Mouse (Mus musculus) urinary bladder, postnatal 25 days (tissue): ENCODE measurements around the gene Galnt17.

Source experiments
- DNase-seq: peaks from one replicate; pipeline ENCODE4 v3.0.0; 2022; ENCODE audit warnings: low spot score

Galnt17 gene

DNA sequence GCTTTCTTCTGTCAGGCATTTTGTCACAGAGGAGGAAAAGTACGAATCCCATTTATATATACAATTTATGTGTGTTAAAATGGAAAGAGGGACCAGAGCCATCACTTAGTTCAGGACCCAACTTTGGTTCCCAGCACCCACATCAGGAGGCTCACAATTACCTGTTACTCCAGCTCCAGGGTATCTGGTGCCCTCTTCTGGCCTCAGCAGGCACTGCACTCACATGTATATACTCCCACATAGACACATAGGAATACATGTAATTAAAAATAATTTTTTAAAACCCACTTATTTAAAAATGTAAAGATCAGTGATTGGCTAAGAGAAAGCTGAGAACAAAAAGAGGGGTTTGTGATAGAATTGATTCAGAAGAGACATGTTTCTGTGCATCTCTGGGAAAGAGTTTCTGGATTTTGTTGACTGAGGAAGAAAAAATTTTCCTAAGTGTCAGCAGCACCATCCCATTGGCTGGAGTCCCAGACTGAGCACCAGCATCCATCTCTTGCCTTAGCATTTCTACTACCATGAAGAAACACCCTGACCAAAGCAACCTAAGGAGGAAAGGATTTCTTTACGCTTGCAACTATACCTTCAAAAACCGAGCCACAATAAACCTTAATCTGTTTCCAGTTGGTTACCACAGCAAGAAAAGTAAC, 381.0 kb downstream of the Galnt17 start:
- no peak for DNase-seq

DNA sequence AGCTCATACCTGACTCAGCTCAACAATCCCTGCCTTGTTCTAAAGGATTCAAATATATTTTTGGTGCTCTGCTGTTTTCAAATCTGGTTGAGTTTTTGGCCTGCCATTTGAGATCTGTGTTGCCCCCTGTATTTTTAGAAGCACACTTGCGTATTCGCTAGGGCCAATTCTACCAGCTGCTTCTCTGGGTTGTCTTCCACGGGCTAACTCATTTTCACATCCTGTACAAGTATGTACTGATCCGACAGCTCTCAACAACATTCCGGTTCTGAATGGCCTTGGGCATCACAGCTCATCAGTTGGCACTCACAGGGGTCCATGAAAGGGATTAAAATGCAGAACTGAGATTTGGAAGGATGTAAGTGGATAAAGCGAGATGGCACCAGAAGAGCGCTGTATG, 382.6 kb downstream of the Galnt17 start:
- DNase-seq: no peak

DNA sequence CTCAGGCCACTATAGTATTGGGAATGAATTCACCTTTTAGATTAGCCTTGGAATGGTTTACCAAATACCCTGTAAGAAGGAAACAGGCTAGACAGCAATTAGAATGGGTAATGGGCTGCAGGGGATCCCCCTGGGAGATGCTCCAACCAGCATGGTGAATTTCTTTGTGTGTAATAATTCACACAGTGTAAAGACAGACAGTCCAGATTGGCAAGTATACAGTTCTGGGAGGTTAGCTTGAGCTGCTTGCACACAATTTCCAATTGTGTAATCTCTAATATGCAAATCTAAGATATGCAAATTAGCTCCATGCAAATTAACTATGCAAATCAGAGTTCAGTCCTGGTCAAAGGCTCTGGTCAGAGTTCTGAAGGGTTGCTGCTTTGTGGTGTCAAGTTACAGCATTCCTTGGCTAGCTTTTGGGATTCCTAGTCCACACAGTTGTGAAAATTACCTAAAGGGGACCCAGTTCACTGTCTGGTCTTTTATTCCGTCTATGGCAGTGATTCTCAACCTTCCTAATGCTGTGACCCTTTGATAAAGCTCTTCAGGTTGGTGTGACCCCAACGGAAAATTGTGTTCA, 384.0 kb downstream of the Galnt17 start:
- DNase-seq: no peak

DNA sequence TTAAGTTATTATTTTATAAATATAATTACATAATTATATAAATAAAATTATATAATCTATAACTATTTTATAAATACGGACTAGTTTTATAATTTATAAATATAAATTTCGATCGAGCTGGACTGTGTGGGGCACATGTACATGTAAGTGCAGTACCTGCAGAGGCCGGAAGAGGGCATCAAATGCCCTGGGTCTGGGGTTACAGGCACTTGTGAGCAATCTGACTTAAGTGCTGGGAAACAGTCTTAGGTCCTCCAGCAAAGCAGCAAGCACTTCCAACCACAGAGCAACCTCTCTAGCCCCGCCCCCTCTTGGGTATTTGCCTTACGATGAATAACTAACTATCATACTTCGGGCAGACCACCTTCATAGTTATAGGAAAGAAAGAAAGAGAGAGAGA, 388.3 kb downstream of the Galnt17 start:
- DNase-seq: no peak

GRCm38 (mm10) chr5:130914606-130915005, 393.7 kb downstream of the Galnt17 start:
- no peak for DNase-seq

GRCm38 (mm10) chr5:130911551-130911950, 396.7 kb downstream of the Galnt17 start:
- no peak for DNase-seq

DNA sequence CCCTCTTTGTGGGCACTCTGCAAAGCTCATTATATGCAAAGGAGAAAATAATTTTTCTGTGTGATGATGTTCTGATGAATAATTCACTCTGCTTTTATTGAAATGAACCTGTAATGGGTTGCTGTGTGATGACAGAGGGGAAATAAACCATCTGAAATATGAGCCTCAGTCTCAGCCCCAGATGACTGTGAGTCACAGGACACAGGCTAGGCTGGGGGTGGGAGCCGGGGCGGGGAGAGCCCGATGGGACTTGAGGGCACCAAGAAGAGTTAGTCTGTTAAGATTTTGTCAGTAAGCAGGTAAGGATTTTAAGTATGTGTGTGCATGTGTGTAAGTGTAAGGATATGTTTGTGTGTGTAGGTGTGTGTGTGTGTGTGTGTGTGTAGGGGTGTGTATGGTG, 406.6 kb downstream of the Galnt17 start:
- DNase-seq: no peak

- no peak for DNase-seq
These were observed 412.3 kb downstream of the Galnt17 start for GRCm38 (mm10) chr5:130895991-130896390.

DNA sequence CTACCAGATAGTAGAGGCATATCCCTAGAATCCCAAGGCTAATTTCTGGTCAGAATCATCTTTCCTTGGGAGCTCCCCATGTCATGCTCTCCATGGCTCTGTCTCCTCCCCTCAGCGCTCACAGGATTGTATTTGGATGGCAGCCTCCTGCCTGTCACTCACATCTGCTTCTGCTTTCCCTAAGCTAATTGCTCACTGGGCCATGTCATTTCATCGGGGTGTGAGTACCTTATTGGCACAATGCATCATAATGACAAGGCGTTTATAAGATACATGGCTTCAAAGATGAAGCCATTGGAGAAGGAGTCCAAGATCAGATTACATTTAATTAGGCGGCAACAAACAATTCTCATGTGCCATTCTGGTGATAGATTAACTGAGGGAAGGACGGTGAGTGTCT, 416.6 kb downstream of the Galnt17 start:
- DNase-seq: no peak

DNA sequence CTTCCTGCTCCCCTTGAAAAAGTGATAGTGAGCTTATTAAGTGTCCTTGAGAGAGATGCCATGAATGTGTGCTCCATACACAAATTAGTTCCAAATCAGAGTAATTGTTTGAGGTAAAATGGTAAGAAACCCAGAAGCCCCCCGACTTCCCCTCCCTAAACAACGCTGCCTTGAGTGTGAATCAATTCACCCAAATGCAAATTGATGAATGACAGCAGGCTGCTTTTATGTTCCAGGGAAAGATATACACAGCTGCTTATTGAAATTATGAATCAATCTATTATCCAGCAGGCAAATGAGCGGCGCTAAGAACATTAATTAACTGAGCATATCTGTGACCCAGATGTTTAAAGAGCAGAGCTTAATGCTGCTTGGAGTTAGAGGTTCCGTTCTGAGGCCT, 428.0 kb downstream of the Galnt17 start:
- no peak for DNase-seq

DNA sequence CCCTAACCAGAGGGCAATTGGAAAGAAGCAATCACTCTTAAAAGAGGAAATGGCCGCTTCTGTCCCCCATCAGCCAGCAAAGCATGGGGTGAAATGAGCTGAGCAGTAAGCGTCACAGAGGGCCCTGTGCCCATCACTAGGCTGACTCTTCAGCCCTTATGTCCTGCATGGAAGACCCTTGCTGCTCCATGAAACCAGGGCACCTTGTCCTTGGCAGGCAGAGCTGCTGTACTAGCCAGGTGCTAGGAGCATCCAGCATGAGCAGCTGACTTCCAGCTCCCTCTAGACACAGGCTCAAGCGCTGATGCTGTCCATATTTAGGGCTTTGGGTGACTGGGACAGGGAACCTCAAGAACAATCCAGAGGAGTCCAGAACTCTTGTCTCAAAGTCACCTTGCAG, 432.9 kb downstream of the Galnt17 start:
- no peak for DNase-seq

- no peak for DNase-seq
These were observed 437.2 kb downstream of the Galnt17 start for GRCm38 (mm10) chr5:130871086-130871485.

- no peak for DNase-seq
These were observed 438.4 kb downstream of the Galnt17 start for GRCm38 (mm10) chr5:130869869-130870268.

GRCm38 (mm10) chr5:130862302-130862701, 446.0 kb downstream of the Galnt17 start:
- peak; percentile 13 for DNase-seq

GRCm38 (mm10) chr5:130859736-130860135, 448.6 kb downstream of the Galnt17 start:
- no peak for DNase-seq

DNA sequence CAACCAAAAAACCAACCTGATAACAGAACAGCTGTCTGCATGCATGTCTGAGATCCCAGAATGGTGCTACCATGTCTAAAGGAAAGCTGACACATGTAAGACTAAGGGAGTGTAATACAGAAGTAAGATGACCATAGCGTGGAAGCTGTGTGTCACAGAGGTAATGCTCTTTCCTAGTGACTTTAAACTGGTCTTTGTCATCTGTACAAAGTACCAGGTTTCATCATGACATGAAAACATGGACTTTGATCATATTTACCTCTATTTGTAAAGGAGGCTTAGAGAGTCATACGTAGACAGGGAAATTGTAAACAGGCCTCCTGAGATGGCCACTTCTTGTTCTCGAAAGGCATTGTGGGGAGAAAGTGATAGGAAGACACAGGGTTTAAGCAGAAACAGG, 449.6 kb downstream of the Galnt17 start:
- DNase-seq: no peak

GRCm38 (mm10) chr5:130858148-130858547, 450.1 kb downstream of the Galnt17 start:
- DNase-seq: peak; percentile 18

DNA sequence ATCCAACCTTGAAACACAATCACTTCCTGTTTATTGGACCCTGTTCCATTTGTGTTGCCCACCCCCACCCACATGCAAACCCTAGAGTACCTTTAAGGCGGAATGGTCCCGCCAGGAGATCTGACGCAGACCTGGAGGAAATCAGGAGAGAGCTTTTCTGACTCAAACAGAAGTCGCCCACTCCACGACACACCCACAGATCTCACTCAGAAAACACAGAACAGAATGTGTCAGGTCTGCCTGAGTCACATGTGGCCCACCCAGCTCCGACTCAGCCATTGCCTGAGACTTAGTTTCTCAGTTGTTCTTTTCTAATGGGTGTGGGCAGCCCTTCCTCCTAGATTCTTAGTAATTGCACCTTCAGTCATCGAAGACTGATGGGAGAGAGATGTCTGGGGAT, 453.9 kb downstream of the Galnt17 start:
- DNase-seq: no peak

DNA sequence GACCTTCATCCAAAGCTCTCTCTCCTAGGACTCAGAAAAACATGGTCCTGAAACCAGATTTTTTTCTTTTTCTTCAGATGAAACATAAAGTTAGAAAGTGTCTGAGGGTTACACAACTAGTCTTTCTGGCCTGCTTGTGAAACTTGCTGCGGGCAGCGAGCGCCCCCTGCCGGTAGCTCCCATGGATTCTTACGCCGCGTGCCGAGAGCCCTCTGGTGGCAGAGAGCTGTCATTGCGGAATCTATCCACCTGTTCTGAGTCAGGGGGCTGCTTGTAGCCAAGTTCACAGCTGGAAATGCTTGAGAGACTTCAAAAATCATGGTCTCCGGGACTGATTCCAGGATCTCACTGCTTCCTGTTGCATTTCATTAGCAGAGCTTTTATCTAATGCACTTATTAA, 454.9 kb downstream of the Galnt17 start:
- peak; percentile 90 for DNase-seq

DNA sequence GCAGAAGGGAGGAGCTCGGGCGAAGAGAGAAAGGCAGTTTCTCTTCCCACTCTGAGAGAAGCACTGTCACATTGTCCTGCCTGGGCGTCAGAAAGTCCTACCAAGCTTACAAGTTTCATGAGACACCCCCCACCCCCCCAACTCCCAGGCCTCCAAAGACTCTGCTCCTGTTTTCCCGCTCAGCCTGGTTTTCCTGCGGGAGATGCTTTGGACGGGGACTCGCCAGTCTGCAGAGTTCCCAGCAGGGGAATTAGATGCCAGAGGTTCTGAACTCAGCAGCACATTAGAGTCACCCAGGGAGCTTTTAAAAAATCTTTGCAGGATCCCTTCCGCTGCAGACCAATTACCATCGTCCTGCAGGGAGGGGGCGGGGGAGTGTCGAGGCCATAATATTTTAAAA, 456.1 kb downstream of the Galnt17 start:
- DNase-seq: no peak

GRCm38 (mm10) chr5:130849610-130850009, 458.7 kb downstream of the Galnt17 start:
- no peak for DNase-seq

- no peak for DNase-seq
These were observed 459.7 kb downstream of the Galnt17 start for GRCm38 (mm10) chr5:130848562-130848961.

GRCm38 (mm10) chr5:130825797-130826196, 482.5 kb downstream of the Galnt17 start:
- no peak for DNase-seq
